Mouse (Mus musculus): ENCODE data around the gene H2-Ab1. TPM values are rescaled to one million over a fixed set of nuclear protein-coding genes. Genes with fewer than 3 reads are reported as not detected.

H2-Ab1 gene
- polyA plus RNA-seq, 1 experiment from 2014 or later = 13.5 TPM

- Histone ChIP-seq H3K9ac (ENCODE audit: low read depth, low read length) (no peak overlapping the region), H3K4me2 (no peak overlapping the region), H3K4me1 (ENCODE audit: control insufficient read depth, insufficient read depth, low read length) (no peaks in the 10 kb centered on the region), H3K27me3 (ENCODE audit: control insufficient read depth, insufficient read depth, low read length) (peaks cover under 1% of the 10 kb centered on the region; the same call in 1 of the 2 replicates), H3K36me3 (ENCODE audit: control insufficient read depth, insufficient read depth, low read length) (no peaks in the 10 kb centered on the region), H3K9me3 (replicated peaks; ENCODE audit: control insufficient read depth, low read length) (no peaks in the 10 kb centered on the region), H3K27ac (ENCODE audit: low read depth, low read length) (no peak overlapping the region), H3K4me3 (ENCODE audit: low read depth, low read length) (no peak overlapping the region)
- WGBS (ENCODE audit: insufficient replicate concordance) = 16% methylated on average over 8 of the region's 8 CpGs
- ATAC-seq (replicated peaks; ENCODE audit: insufficient number of reproducible peaks, low FRiP score, low TSS enrichment) = no peak
These were observed 34.1 kb downstream of the H2-Ab1 start for GRCm38 (mm10) chr17:34291609-34292008.

GRCm38 (mm10) chr17:34292570-34292969 is 35.1 kb downstream of the H2-Ab1 start:
- no peaks in the 10 kb centered on the region for H3K9me3 ChIP-seq (replicated peaks; ENCODE audit: control insufficient read depth, low read length)
- 86% methylated on average over 4 of the region's 4 CpGs for WGBS (ENCODE audit: insufficient replicate concordance)

GRCm38 (mm10) chr17:34293533-34293932 is 36.0 kb downstream of the H2-Ab1 start:
- no peak overlapping the region for H3K4me3 ChIP-seq (ENCODE audit: low read depth, low read length)
- H3K9me3 ChIP-seq (replicated peaks; ENCODE audit: control insufficient read depth, low read length) = no peaks in the 10 kb centered on the region
- H3K4me2 ChIP-seq = no peak overlapping the region
- 37% methylated on average over 2 of the region's 2 CpGs for WGBS (ENCODE audit: insufficient replicate concordance)
- H3K4me1 ChIP-seq (ENCODE audit: control insufficient read depth, insufficient read depth, low read length) = no peaks in the 10 kb centered on the region
- no peak for ATAC-seq (replicated peaks; ENCODE audit: insufficient number of reproducible peaks, low FRiP score, low TSS enrichment)
- peaks cover 5% of the 10 kb centered on the region for H3K27me3 ChIP-seq (ENCODE audit: control insufficient read depth, insufficient read depth, low read length)
- H3K36me3 ChIP-seq (ENCODE audit: control insufficient read depth, insufficient read depth, low read length) = no peaks in the 10 kb centered on the region
- H3K9ac ChIP-seq (ENCODE audit: low read depth, low read length) = no peak overlapping the region
- no peak overlapping the region for H3K27ac ChIP-seq (ENCODE audit: low read depth, low read length)

More at GRCm38 (mm10) chr17:34292570-34292969, 35.1 kb downstream of the H2-Ab1 start:
- Histone ChIP-seq H3K4me3 (ENCODE audit: low read depth, low read length) (no peak overlapping the region), H3K27me3 (ENCODE audit: control insufficient read depth, insufficient read depth, low read length) (peaks cover 3% of the 10 kb centered on the region; the same call in 1 of the 2 replicates), H3K9ac (ENCODE audit: low read depth, low read length) (no peak overlapping the region), H3K4me1 (ENCODE audit: control insufficient read depth, insufficient read depth, low read length) (no peaks in the 10 kb centered on the region), H3K27ac (ENCODE audit: low read depth, low read length) (no peak overlapping the region), H3K36me3 (ENCODE audit: control insufficient read depth, insufficient read depth, low read length) (no peaks in the 10 kb centered on the region), H3K4me2 (no peak overlapping the region)
- no peak for ATAC-seq (replicated peaks; ENCODE audit: insufficient number of reproducible peaks, low FRiP score, low TSS enrichment)

- 63% methylated on average over 4 of the region's 4 CpGs for WGBS (ENCODE audit: insufficient replicate concordance)
- Histone ChIP-seq H3K9ac (ENCODE audit: low read depth, low read length) (no peak overlapping the region), H3K4me3 (ENCODE audit: low read depth, low read length) (no peak overlapping the region), H3K9me3 (replicated peaks; ENCODE audit: control insufficient read depth, low read length) (no peaks in the 10 kb centered on the region), H3K27me3 (ENCODE audit: control insufficient read depth, insufficient read depth, low read length) (peaks cover 6% of the 10 kb centered on the region), H3K4me2 (no peak overlapping the region), H3K36me3 (ENCODE audit: control insufficient read depth, insufficient read depth, low read length) (no peaks in the 10 kb centered on the region), H3K4me1 (ENCODE audit: control insufficient read depth, insufficient read depth, low read length) (no peaks in the 10 kb centered on the region), H3K27ac (ENCODE audit: low read depth, low read length) (no peak overlapping the region)
- no peak for ATAC-seq (replicated peaks; ENCODE audit: insufficient number of reproducible peaks, low FRiP score, low TSS enrichment)
These were observed 36.8 kb downstream of the H2-Ab1 start for GRCm38 (mm10) chr17:34294249-34294648.

- H3K4me2 ChIP-seq = no peak overlapping the region
- no peak overlapping the region for H3K9ac ChIP-seq (ENCODE audit: low read depth, low read length)
- no peak overlapping the region for H3K4me3 ChIP-seq (ENCODE audit: low read depth, low read length)
- no peak for ATAC-seq (replicated peaks; ENCODE audit: insufficient number of reproducible peaks, low FRiP score, low TSS enrichment)
- no peaks in the 10 kb centered on the region for H3K4me1 ChIP-seq (ENCODE audit: control insufficient read depth, insufficient read depth, low read length)
- peaks cover 6% of the 10 kb centered on the region for H3K27me3 ChIP-seq (ENCODE audit: control insufficient read depth, insufficient read depth, low read length)
- H3K36me3 ChIP-seq (ENCODE audit: control insufficient read depth, insufficient read depth, low read length) = no peaks in the 10 kb centered on the region
- H3K27ac ChIP-seq (ENCODE audit: low read depth, low read length) = no peak overlapping the region
- no peaks in the 10 kb centered on the region for H3K9me3 ChIP-seq (replicated peaks; ENCODE audit: control insufficient read depth, low read length)
These were observed 37.8 kb downstream of the H2-Ab1 start for GRCm38 (mm10) chr17:34295307-34295706.

- Histone ChIP-seq H3K36me3 (ENCODE audit: control insufficient read depth, insufficient read depth, low read length) (no peaks in the 10 kb centered on the region), H3K4me3 (ENCODE audit: low read depth, low read length) (peak overlapping the region; percentile 26), H3K27me3 (ENCODE audit: control insufficient read depth, insufficient read depth, low read length) (peaks cover 6% of the 10 kb centered on the region), H3K4me1 (ENCODE audit: control insufficient read depth, insufficient read depth, low read length) (no peaks in the 10 kb centered on the region), H3K9me3 (replicated peaks; ENCODE audit: control insufficient read depth, low read length) (no peaks in the 10 kb centered on the region), H3K9ac (ENCODE audit: low read depth, low read length) (no peak overlapping the region), H3K4me2 (peak overlapping the region; percentile 59), H3K27ac (ENCODE audit: low read depth, low read length) (no peak overlapping the region)
- no peak for ATAC-seq (replicated peaks; ENCODE audit: insufficient number of reproducible peaks, low FRiP score, low TSS enrichment)
- WGBS (ENCODE audit: insufficient replicate concordance) = 25% methylated on average over 23 of the region's 23 CpGs
These were observed 38.7 kb downstream of the H2-Ab1 start for GRCm38 (mm10) chr17:34295891-34296794.

- no peak overlapping the region for H3K4me2 ChIP-seq
- no peak overlapping the region for H3K4me3 ChIP-seq (ENCODE audit: low read depth, low read length)
- 58% methylated on average over 3 of the region's 3 CpGs for WGBS (ENCODE audit: insufficient replicate concordance)
- no peaks in the 10 kb centered on the region for H3K9me3 ChIP-seq (replicated peaks; ENCODE audit: control insufficient read depth, low read length)
- H3K4me1 ChIP-seq (ENCODE audit: control insufficient read depth, insufficient read depth, low read length) = no peaks in the 10 kb centered on the region
- ATAC-seq (replicated peaks; ENCODE audit: insufficient number of reproducible peaks, low FRiP score, low TSS enrichment) = no peak
- no peak overlapping the region for H3K27ac ChIP-seq (ENCODE audit: low read depth, low read length)
- no peak overlapping the region for H3K9ac ChIP-seq (ENCODE audit: low read depth, low read length)
- H3K27me3 ChIP-seq (ENCODE audit: control insufficient read depth, insufficient read depth, low read length) = peaks cover 6% of the 10 kb centered on the region
- no peaks in the 10 kb centered on the region for H3K36me3 ChIP-seq (ENCODE audit: control insufficient read depth, insufficient read depth, low read length)
These were observed 41.9 kb downstream of the H2-Ab1 start for GRCm38 (mm10) chr17:34299356-34299755.

GRCm38 (mm10) chr17:34300071-34300470 is 42.6 kb downstream of the H2-Ab1 start:
- Histone ChIP-seq H3K9me3 (replicated peaks; ENCODE audit: control insufficient read depth, low read length) (no peaks in the 10 kb centered on the region), H3K27ac (ENCODE audit: low read depth, low read length) (no peak overlapping the region), H3K9ac (ENCODE audit: low read depth, low read length) (no peak overlapping the region), H3K27me3 (ENCODE audit: control insufficient read depth, insufficient read depth, low read length) (peaks cover 6% of the 10 kb centered on the region), H3K4me1 (ENCODE audit: control insufficient read depth, insufficient read depth, low read length) (no peaks in the 10 kb centered on the region), H3K4me3 (ENCODE audit: low read depth, low read length) (no peak overlapping the region), H3K36me3 (ENCODE audit: control insufficient read depth, insufficient read depth, low read length) (no peaks in the 10 kb centered on the region), H3K4me2 (no peak overlapping the region)
- no peak for ATAC-seq (replicated peaks; ENCODE audit: insufficient number of reproducible peaks, low FRiP score, low TSS enrichment)
- WGBS (ENCODE audit: insufficient replicate concordance) = 83% methylated on average over 8 of the region's 8 CpGs

All from heart, embryonic 11.5 days (tissue).